Mouse (Mus musculus) left cerebral cortex, postnatal 10 days (tissue): ENCODE data around the gene Phactr2. TPM values are rescaled to one million over a fixed set of nuclear protein-coding genes. Genes with fewer than 3 reads are reported as not detected.

Experiments used
- DNase-seq, 2 experiments: peaks; one replicate each; pipeline ENCODE4 v3.0.0; 2021 to 2022; ENCODE audit warnings: low spot score in 2 of 2, mixed read lengths in 1 of 2; ENCODE audit errors: extremely low spot score in 1 of 2
- intact Hi-C: fragments of 180-260 bp; cut with DNase I; formaldehyde crosslinking; loops from one replicate; pipeline ENCODE4 v1.15.1; 2025
- total RNA-seq, 2 experiments: library from RNA; stranded (reverse); gene quantifications; 2 replicates each; pipeline ENCODE4 v1.2.3; 2021

Gene Phactr2
- total RNA-seq, 2 experiments from 2014 or later, result 14.8 to 17.2 TPM

DNA sequence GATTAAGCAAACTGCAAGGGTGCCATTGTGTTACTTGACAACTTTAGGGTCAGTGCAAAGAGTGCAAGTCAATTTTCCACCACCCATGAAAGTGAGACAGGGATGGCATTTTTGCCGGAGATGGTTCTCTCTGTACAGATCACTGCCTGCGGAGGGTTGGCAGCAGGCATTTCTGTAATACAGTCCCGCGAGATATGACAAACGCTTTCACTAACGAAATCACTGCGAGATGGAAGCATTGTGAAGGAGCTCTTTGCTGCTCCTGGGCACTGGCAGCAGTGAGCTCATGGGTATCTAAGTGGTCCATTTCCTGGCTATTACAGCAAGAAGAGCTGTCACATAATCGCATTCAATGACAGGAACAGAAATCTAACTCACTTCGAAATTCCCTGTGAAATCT lies 52.1 kb downstream of the Phactr2 start:
- no peak for DNase-seq
- intact Hi-C loops, result no loop called here

DNA sequence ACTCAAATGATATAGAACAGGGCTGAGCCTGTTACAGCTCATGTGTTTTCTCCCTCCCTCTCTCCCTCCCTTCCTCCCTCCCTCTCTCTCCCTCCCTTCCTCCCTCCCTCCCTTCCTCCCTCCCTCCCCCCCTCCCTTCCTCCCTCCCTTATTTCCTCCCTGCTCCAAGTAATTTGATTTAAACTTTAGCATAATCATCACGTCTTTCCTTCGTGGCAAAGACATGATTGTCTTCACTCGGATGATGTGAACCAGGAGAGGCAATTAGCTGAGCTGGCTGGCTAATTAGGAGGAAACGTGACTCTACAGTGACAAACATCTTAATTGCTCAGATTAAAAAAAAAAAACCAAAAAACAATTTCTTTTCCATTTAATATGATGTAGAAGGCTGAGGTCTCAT lies 55.0 kb downstream of the Phactr2 start:
- no peak for DNase-seq
- intact Hi-C loops, result no loop called here

DNA sequence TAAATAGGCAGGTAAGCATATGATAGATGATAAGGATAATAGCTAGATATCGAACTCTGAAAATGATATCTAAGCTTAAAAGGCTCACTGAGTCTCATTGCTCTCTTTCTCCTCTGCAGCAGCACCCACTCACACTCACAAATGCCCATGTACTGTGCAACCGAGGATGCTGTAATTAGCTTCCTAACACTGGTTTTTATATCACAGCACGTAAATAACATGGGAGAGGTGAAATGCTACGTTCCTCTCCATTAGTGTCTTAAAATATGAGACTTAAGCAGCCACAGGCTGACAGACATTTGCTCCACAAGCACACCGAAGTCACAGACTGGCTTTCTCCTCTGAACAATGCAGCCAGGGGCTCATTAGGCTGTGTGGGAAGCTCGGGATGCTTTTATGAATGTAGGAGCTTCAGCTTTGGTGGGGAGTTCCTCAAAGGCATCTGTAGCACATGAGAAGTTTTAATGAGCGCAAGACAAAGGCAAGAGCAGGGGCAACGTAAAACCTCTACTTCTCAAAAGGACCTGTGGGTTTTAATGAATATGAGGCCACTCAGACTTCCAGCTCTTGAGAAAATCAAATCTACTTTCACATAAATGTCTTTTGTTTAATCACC lies 58.6 kb downstream of the Phactr2 start:
- no peak for DNase-seq
- intact Hi-C loops, result no loop called here

DNA sequence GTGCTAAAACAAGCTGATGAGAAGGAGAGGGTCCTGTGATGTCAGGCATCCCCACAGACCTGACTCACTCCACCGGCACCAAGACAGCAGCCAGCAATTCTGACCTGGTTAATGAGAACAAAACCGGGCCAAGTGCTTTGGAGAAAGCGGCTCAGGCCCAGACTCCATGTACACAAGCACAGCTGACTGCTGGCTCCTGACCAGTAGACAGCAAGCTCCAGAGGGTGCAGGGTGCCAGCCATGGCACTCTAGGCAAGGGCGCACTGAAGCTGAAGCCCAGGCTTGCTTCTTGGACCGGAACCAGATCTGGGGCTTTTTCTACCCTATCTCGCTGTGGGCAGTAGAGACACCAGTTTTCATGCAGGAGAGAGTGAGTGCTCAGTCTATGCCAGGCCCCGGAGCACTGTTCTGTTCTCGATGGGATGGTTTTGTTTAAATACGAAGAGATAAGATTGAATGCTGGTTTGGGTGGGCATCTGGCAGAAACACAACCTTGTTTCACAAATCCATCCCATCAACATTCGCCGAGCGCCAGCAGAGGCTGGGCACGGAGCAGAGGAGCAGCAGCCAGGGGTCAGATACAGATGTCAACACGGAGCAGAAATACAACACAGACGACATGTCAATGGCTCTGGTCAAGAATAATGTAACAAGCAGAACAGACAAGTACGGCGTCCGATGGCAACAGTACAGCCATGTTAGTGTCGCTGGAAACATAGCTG lies 61.8 kb downstream of the Phactr2 start:
- intact Hi-C loops, result no loop called here
- peak; percentile 11 to 28 for DNase-seq

DNA sequence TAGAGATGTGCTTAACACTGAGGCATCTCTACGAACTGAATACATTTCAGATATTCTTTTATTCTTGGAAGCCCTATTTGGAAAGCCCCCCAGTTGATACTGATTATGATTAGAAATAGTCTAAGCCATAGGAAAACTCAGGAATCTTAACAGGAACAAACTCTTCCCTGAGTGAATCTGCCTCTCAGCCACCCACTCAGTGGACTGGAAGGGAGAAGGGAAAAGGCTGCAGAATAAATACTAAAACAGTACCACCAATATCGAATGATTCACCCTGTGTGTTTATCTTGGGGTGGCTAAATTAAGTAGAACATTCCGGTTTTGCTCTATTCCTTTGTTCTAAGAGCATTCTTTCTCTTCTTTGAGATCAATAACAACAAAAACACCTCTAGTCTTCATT lies 63.2 kb downstream of the Phactr2 start:
- DNase-seq, result no peak
- intact Hi-C loops, result no loop called here

DNA sequence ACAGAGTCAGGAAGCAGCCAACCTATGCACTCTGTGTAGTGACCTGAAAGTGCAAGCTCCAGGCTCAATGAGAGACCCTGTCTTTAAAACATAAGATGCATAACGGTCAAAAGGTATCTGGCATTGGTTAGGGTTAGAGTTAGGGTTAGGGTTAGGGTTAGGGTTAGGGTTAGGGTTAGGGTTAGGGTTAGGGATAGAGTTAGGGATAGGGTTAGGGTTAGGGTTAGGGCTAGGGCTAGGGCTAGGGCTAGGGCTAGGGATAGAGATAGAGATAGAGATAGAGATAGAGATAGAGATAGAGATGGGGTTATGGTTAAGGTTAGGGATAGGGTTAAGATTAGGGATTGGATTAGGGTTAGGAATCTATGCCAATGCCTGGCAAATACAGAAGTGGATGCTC lies 72.2 kb downstream of the Phactr2 start:
- intact Hi-C loops, result no loop called here

DNA sequence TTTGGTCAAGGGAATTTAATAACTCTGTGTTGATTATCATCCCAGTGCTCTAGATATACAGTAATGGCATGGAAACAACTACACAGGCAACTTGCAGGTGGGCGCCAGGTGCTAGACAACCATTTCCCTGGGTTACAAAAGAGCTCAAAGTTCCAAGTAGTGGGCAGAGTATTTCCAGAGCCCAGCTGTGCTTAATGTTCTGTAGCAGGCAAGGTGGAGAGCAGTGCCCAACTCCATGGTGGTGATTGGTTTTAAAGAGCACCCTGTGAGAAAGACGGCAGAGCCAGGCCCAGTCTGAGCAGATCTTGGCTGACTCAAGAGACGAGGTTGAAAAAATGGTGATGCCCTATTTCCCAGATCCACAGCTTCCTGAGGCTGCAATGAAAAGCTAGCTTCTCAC lies 78.5 kb downstream of the Phactr2 start:
- intact Hi-C loops, result no loop called here
- no peak for DNase-seq

More for the DNA sequence above, 72.2 kb downstream of the Phactr2 start:
- no peak for DNase-seq

DNA sequence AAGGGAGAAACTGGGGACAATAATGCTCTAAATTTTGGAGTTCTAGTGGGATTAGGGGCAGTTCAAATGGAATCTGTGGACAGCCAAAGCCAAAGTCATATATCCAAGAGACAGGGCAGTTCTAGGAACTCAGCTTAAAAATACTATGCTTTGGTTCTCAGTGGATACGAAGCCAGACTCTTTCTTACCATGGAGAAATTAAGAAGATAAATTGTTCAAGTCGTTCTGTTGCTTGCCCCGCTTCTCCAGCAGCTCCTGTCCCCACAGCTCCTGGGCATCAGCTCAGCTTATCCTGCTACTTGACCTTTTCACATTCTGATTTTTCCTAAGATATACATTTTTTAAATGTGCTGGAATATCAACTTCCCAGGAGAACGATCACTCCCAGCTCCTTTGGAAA lies 80.2 kb downstream of the Phactr2 start:
- intact Hi-C loops, result no loop called here

DNA sequence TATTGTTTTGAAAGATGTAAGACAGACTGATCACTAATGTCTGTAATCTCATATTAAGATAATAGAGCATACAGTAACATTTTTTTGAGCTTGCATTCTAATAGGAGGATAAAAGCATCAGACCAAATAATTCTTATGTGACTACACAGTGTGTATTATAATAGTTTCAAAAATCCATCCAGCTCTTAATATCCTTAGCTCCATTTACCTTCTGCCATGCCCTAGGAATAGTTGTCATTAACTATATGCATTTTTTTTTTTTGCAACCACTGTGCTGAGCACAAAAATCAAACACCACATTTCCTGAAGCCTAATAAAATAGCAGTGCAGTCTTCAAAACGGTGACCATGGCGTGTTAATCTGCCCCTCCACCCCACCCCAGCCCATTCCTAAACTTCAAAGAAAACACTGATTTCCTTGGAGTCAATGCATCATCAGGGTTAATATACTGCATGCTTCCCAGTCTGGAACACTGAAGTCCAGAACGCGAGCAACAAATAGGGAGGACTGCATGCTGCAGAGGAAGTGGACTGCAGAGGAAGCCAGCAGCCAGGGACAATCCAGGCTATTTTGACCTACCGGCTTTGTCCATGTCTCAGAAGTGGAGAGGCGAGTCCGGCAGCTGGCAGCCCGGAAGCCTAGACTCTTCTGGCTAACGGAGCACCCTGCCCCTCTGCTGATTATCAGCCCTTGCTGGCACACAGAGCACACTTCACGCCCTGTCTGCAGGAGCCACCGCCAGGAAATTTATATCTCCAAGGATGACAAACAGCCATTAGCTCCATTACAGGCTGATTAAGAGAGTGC lies 85.9 kb downstream of the Phactr2 start:
- peak; percentile 7 to 30 for DNase-seq
- intact Hi-C loops, result no loop called here

More for the DNA sequence above, 80.2 kb downstream of the Phactr2 start:
- no peak for DNase-seq

DNA sequence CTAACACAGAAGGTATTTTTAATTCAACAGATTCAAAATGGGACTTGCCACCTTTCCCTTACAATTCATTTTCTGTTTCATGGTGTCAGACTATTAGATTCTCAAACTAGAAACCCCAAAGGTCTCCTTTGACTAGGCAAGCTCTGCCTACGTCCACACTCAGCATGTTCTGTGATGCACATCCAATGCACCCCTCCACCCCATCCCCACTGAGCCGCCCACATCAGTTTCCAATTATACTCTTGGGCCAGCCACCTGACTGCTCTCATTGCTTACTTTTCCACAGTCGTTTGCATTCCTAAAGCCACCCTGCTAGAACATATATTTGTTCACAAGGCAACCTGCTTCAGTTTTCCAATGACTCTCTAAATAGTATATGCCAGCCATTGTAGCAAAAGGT lies 89.3 kb downstream of the Phactr2 start:
- intact Hi-C loops, result no loop called here
- DNase-seq, result no peak

DNA sequence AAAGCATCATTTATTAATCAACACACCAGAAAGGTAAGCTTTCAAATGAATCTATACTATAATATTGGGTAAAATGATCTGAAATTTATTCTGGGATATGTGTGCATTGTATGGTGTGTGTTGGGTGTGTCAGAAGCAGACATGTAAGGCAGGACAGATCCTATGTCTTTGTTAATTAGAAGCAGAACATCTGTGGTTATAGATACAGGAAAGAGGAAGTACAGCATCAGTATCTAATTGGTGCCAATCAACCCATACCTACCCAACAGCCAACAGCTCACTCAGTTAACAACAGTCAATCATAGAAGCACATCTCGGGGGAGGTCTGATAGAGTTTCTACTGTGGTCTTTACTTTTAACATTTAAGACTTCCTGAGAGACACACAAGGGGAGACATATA lies 96.3 kb downstream of the Phactr2 start:
- intact Hi-C loops, result no loop called here
- DNase-seq, result no peak

DNA sequence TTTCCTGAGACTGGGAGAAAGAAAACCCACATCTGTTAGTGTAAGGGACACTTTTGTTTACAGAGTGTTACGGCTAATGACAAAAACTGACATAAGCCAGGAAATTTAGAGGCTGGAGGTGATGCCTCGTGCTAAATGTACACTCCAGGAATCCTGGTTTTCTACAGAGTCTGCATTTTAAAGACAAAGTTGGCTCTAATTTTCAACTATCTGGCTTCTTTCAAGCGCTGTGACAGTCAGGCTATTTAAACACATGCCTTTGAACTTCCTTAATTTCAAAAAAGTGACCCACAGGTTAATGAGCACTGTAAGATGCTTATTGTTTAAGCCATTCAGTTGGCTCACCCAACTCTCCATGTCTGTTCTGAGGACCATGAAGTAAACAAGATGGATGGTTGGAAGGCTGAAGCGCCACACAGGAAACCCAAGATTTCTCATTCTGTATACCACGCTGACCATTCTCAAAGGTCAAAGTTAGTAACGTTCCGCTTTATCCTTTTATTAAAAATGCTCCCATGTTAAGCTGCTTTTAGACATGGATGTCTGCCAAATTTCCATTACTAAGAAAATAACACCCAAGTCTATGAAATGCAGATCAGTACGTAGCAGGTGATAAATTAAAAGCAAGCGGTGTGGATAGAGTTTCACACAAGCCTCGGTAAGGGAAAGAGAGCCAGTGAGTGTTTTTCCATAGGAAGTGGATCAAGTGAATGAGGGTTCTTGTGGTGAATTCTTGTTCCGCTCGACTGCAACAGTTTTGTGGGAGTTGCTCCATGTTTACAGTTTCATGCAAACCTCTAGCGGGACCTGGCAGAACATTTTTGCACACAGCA lies 97.6 kb downstream of the Phactr2 start:
- intact Hi-C loops, result no loop called here
- no peak for DNase-seq

DNA sequence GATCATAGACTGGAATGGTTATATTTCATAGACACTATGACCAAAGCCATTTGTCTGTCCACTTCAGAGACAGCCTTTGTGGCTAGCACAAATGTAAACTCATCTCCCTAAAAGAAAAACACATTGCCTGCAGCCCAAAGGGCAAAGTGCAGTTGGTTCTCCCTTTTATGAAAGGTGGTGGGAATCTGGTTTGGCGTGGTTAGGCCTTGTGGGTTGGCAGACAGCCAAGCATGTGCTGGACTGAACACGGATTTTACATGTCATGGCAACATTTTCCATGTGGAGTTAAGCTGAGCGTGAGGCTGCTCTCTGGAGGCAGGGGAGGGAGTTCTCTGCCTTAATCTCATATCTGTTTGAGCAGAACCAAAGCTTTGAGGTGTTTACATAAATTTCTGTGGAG lies 98.4 kb downstream of the Phactr2 start:
- intact Hi-C loops, result no loop called here
- peak in 1 of 2 experiments; percentile 36 for DNase-seq

DNA sequence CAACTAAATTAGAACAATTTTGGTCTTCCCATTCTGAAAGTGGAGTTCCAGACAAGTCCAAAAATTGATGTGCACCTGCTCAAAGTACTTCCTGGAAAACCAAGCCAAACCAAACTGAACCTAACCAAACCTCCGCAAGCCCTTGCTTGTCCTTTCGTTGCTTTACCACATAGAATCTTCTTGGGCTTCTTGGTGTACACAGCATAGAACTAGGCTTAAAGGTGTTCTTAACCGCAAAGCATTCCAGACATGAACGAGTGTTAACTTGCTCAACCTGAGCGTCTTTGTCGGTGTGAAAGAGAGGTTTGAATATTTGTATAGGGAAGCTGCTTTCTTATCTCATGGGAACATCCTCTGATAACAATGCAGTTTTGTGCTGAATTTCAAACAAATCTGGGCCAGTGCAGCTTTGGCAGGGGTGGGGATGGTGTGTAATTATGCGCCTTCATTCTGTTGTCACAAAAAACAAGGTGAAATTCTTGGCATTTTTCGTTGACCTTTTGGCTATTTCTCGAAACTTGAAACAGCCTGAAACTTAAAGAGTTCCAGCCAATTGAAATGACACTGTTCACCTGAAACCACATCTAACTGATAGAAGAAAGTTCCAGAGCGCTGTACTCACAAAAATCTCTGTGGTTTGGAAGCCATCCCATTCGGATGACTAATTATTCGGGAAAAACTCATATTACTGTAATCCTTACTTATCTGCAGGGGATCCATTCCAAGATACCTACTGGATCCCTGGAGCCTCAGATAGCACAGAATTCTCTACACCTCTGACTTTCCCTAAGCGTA lies 104.4 kb downstream of the Phactr2 start:
- DNase-seq, result no peak
- intact Hi-C loops, result no loop called here

DNA sequence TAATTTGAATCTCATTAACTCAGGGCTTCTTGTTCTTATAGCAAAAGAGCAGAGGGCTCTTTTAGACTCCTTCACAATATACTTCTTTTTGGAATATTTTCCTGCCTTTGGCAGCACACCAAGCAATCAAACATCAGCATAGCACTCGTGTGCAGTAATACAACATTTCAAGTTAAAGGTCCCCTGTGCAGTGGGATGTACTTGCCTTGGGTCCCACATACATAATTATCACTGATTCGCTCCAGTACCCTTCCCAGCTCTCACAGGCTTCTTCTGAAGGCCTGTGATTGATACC lies 110.0 kb downstream of the Phactr2 start:
- no peak for DNase-seq
- intact Hi-C loops, result no loop called here

DNA sequence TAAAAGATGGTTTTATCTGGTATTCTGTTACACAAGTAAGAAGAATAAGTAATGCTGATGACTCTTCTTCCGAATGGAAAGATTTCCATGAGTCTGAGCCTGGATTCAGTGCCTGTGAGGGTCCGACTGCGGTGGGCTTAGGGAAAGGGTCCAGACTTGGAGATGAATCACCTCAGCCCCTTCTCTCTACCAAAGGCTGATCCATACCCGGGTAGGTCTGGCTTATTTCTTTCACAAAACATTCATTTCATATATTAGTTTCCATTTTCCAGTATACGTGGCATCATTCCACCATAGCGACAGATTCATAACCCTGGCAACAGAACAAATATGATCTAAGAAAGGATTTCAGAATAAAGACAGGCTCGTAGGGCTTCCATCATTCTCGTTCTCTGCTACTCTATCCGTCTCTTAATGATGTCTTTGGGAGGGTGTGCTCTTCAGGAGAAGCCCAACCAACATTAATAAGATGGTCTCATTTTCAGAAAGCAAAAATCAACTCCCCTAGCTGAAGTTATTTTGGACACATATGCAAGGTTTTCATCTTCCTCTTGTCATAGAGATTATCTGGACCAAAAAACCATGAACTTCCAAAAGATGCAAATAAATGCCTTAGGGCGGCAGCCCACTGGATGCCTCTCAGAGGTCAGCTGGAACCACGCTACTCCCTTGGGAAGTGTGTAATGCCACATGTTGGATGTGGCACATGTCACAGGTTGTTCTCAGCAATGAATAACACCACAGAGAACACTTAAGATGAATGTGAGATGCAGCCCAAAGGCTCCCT lies 110.5 kb downstream of the Phactr2 start:
- no peak for DNase-seq
- intact Hi-C loops, result no loop called here

DNA sequence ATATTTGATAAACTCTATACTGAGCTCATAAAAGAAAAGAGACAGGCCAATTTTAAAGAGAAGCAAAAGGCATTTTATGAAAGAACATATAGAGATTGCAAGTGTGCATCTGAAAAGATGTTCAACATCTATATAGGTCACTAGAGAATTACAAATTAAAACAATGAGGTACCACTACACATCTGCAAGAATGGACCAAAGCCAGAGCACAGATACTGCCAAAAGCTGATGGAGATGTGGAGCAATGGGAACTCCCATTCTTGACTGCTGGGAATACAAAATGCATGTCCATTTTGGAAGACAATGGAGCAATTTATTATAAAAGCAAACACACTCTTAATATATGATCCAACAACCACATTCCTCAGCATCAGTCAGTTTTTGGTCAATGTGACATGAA lies 113.3 kb downstream of the Phactr2 start:
- DNase-seq, result no peak

DNA sequence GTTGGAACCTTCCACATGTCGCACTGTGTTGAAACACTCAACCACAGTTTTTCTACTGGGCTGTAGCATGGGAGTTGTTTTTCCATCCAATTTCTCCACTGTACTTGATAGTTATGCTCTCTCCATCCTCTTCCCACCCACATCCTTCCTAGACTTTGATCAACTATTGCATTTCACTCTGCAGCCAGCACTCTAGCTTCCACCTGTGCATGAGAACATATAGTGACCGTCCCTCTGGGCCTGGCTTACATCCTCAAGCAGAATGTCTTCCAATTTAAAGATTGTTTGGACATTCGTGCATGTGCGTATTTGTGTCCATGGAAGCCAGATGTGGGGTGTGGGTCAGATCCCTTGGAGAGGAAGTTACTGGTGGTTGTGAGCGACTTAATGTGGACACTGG lies 114.4 kb downstream of the Phactr2 start:
- intact Hi-C loops, result no loop called here
- no peak for DNase-seq

More for the DNA sequence above, 113.3 kb downstream of the Phactr2 start:
- intact Hi-C loops, result no loop called here
